Mouse (Mus musculus) kidney, postnatal 10 days (tissue): ENCODE results near the gene Garnl3.

Source experiments
- DNase-seq: peaks from one replicate; pipeline ENCODE4 v3.0.0; 2021; ENCODE audit warnings: mixed read lengths

Gene Garnl3

GRCm38 (mm10) chr2:33086671-33087363 lies 44.6 kb downstream of the Garnl3 start:
- no peak for DNase-seq

- DNase-seq, result no peak
These were observed 45.3 kb downstream of the Garnl3 start for GRCm38 (mm10) chr2:33086016-33086596.

- no peak for DNase-seq
These were observed 47.2 kb downstream of the Garnl3 start for GRCm38 (mm10) chr2:33084221-33084620.

GRCm38 (mm10) chr2:33080166-33080565 lies 51.3 kb downstream of the Garnl3 start:
- DNase-seq, result peak; percentile 16

- peak; percentile 29 for DNase-seq
These were observed 54.2 kb downstream of the Garnl3 start for GRCm38 (mm10) chr2:33077252-33077651.

- DNase-seq, result no peak
These were observed 56.5 kb downstream of the Garnl3 start for GRCm38 (mm10) chr2:33074931-33075330.

GRCm38 (mm10) chr2:33074188-33074587 lies 57.3 kb downstream of the Garnl3 start:
- no peak for DNase-seq

GRCm38 (mm10) chr2:33072333-33072732 lies 59.1 kb downstream of the Garnl3 start:
- no peak for DNase-seq

GRCm38 (mm10) chr2:33065610-33066009 lies 65.8 kb downstream of the Garnl3 start:
- DNase-seq, result no peak

- no peak for DNase-seq
These were observed 68.7 kb downstream of the Garnl3 start for GRCm38 (mm10) chr2:33062744-33063143.

- no peak for DNase-seq
These were observed 72.5 kb downstream of the Garnl3 start for GRCm38 (mm10) chr2:33058926-33059325.

GRCm38 (mm10) chr2:33057514-33057913 lies 73.9 kb downstream of the Garnl3 start:
- no peak for DNase-seq

GRCm38 (mm10) chr2:33053966-33054365 lies 77.5 kb downstream of the Garnl3 start:
- no peak for DNase-seq

- no peak for DNase-seq
These were observed 84.1 kb downstream of the Garnl3 start for GRCm38 (mm10) chr2:33047360-33047759.

- DNase-seq, result no peak
These were observed 84.5 kb downstream of the Garnl3 start for GRCm38 (mm10) chr2:33046919-33047318.

- DNase-seq, result no peak
These were observed 85.6 kb downstream of the Garnl3 start for GRCm38 (mm10) chr2:33045899-33046298.

- no peak for DNase-seq
These were observed 88.7 kb downstream of the Garnl3 start for GRCm38 (mm10) chr2:33042781-33043180.

- no peak for DNase-seq
These were observed 89.9 kb downstream of the Garnl3 start for GRCm38 (mm10) chr2:33041571-33041970.

- DNase-seq, result no peak
These were observed 94.0 kb downstream of the Garnl3 start for GRCm38 (mm10) chr2:33037429-33037828.

- DNase-seq, result no peak
These were observed 96.2 kb downstream of the Garnl3 start for GRCm38 (mm10) chr2:33035297-33035696.

- no peak for DNase-seq
These were observed 98.2 kb downstream of the Garnl3 start for GRCm38 (mm10) chr2:33033281-33033680.

GRCm38 (mm10) chr2:33032391-33033062 lies 98.9 kb downstream of the Garnl3 start:
- no peak for DNase-seq

GRCm38 (mm10) chr2:33025040-33025439 lies 106.4 kb downstream of the Garnl3 start:
- DNase-seq, result no peak

- DNase-seq, result peak; percentile 25
These were observed 106.9 kb downstream of the Garnl3 start for GRCm38 (mm10) chr2:33024564-33024963.
